Mouse (Mus musculus) large intestine, adult 2 months (tissue): ENCODE measurements around the gene Cachd1. TPM values are rescaled to one million over a fixed set of nuclear protein-coding genes. Genes with fewer than 3 reads are reported as not detected.
A peak's percentile ranks its signal among the peaks of the same experiment; 100 is the strongest.

Source experiments
- DNase-seq: peaks from one replicate; pipeline ENCODE4 v3.0.0-alpha.2; 2012; ENCODE audit warnings: low read depth, low spot score
- WGBS: fragments of 180-500 bp; shearing (Covaris S2); methylation state at CpG from one replicate; pipeline ENCODE4 v1.1.7; 2018; 5-methylcytosine and 5-hydroxymethylcytosine counted together
- polyA plus RNA-seq: library from polyadenylated mRNA; depleted of rRNA; stranded (reverse); fragments of >200 nt; gene quantifications from 2 replicates; pipeline ENCODE4 v1.2.3, GENCODE M21; 2012

Cachd1 gene
- polyA plus RNA-seq, 1 experiment, result 27.6 TPM

GRCm38 (mm10) chr4:100911658-100912057, 135.2 kb downstream of the Cachd1 start:
- WGBS, result 69% methylated on average over 3 of the region's 3 CpGs

GRCm38 (mm10) chr4:100913666-100914065, 137.2 kb downstream of the Cachd1 start:
- DNase-seq, result no peak
- WGBS, result 86% methylated on average over 4 of the region's 4 CpGs

More at GRCm38 (mm10) chr4:100911658-100912057, 135.2 kb downstream of the Cachd1 start:
- no peak for DNase-seq

GRCm38 (mm10) chr4:100914532-100914931, 138.1 kb downstream of the Cachd1 start:
- DNase-seq, result no peak
- 46% methylated on average over 3 of the region's 3 CpGs for WGBS

- WGBS, result 75% methylated on average over 2 of the region's 2 CpGs
- no peak for DNase-seq
These were observed 138.6 kb downstream of the Cachd1 start for GRCm38 (mm10) chr4:100915093-100915492.

- 84% methylated on average over 1 of the region's 1 CpGs for WGBS
- DNase-seq, result no peak
These were observed 141.0 kb downstream of the Cachd1 start for GRCm38 (mm10) chr4:100917511-100917910.

GRCm38 (mm10) chr4:100920413-100920812, 143.9 kb downstream of the Cachd1 start:
- no peak for DNase-seq
- WGBS, result 100% methylated on average over 1 of the region's 1 CpGs

- DNase-seq, result peak; percentile 44
- WGBS, result 36% methylated on average over 11 of the region's 11 CpGs
These were observed 146.5 kb downstream of the Cachd1 start for GRCm38 (mm10) chr4:100922816-100923554.

- WGBS, result 47% methylated on average over 6 of the region's 6 CpGs
- no peak for DNase-seq
These were observed 147.1 kb downstream of the Cachd1 start for GRCm38 (mm10) chr4:100923598-100923997.

- 66% methylated on average over 4 of the region's 4 CpGs for WGBS
- DNase-seq, result no peak
These were observed 147.8 kb downstream of the Cachd1 start for GRCm38 (mm10) chr4:100924276-100924675.

GRCm38 (mm10) chr4:100925153-100925552, 148.7 kb downstream of the Cachd1 start:
- DNase-seq, result no peak
- WGBS, result 33% methylated on average over 1 of the region's 1 CpGs

- 60% methylated on average over 3 of the region's 3 CpGs for WGBS
- no peak for DNase-seq
These were observed 150.1 kb downstream of the Cachd1 start for GRCm38 (mm10) chr4:100926608-100927007.

GRCm38 (mm10) chr4:100927059-100927458, 150.6 kb downstream of the Cachd1 start:
- 79% methylated on average over 2 of the region's 2 CpGs for WGBS
- no peak for DNase-seq

GRCm38 (mm10) chr4:100943689-100944088, 167.2 kb downstream of the Cachd1 start:
- WGBS, result 87% methylated on average over 7 of the region's 7 CpGs
- no peak for DNase-seq

GRCm38 (mm10) chr4:100944276-100944675, 167.8 kb downstream of the Cachd1 start:
- no peak for DNase-seq
- WGBS, result 68% methylated on average over 3 of the region's 3 CpGs

GRCm38 (mm10) chr4:100945171-100945899, 168.9 kb downstream of the Cachd1 start:
- whole genome bisulfite sequencing, result 81% methylated on average over 13 of the region's 13 CpGs
- DNase-seq, result no peak

- DNase-seq, result no peak
These were observed 172.3 kb downstream of the Cachd1 start for GRCm38 (mm10) chr4:100948494-100949425.

GRCm38 (mm10) chr4:100950316-100950715, 173.8 kb downstream of the Cachd1 start:
- no peak for DNase-seq
- WGBS, result 89% methylated on average over 5 of the region's 5 CpGs

More at GRCm38 (mm10) chr4:100948494-100949425, 172.3 kb downstream of the Cachd1 start:
- WGBS, result 84% methylated on average over 17 of the region's 17 CpGs

- 93% methylated on average over 8 of the region's 8 CpGs for WGBS
- DNase-seq, result no peak
These were observed 175.4 kb downstream of the Cachd1 start for GRCm38 (mm10) chr4:100951876-100952275.

GRCm38 (mm10) chr4:100963341-100963740, 186.9 kb downstream of the Cachd1 start:
- no peak for DNase-seq
- WGBS, result 78% methylated on average over 1 of the region's 1 CpGs

GRCm38 (mm10) chr4:100963796-100964195, 187.3 kb downstream of the Cachd1 start:
- DNase-seq, result no peak
- 84% methylated on average over 8 of the region's 8 CpGs for WGBS
